Mouse (Mus musculus) C2C12 (cell line): ENCODE measurements at regions not wholly inside any gene's neighbourhood (a gene's known extent, or its start where the extent isn't known, plus 50 kb on each side); places are given as distances from the start of the nearest gene placed in this dataset.

Experiments
- CEBPB ChIP-seq: IDR thresholded peaks from one replicate; pipeline ENCODE4 v1.6.1; 2011; ENCODE audit warnings: low read depth, mild to moderate bottlenecking, control low read depth, moderate library complexity
- CTCF ChIP-seq: IDR thresholded peaks from one replicate; pipeline ENCODE4 v1.5.1; 2011; ENCODE audit not compliant: control insufficient read depth, insufficient read depth, insufficient read length
- USF1 ChIP-seq: IDR thresholded peaks from one replicate; pipeline ENCODE4 v1.6.1; 2011; ENCODE audit warnings: low read depth, mild to moderate bottlenecking, control low read depth, moderate library complexity

GRCm38 (mm10) chr16:77679234-77679633 lies 77.3 kb upstream of the Gm11146 start:
- TF ChIP-seq USF1 (no peak), CTCF (no peak), CEBPB (no peak)
